Mouse (Mus musculus): Measurements from ENCODE around the gene Rfx7. TPM values are rescaled to one million over a fixed set of nuclear protein-coding genes. Genes with fewer than 3 reads are reported as not detected.

The Rfx7 gene
- total and polyA plus RNA-seq, 2 experiments from 2014 or later = 10.8 to 44.8 TPM

DNA sequence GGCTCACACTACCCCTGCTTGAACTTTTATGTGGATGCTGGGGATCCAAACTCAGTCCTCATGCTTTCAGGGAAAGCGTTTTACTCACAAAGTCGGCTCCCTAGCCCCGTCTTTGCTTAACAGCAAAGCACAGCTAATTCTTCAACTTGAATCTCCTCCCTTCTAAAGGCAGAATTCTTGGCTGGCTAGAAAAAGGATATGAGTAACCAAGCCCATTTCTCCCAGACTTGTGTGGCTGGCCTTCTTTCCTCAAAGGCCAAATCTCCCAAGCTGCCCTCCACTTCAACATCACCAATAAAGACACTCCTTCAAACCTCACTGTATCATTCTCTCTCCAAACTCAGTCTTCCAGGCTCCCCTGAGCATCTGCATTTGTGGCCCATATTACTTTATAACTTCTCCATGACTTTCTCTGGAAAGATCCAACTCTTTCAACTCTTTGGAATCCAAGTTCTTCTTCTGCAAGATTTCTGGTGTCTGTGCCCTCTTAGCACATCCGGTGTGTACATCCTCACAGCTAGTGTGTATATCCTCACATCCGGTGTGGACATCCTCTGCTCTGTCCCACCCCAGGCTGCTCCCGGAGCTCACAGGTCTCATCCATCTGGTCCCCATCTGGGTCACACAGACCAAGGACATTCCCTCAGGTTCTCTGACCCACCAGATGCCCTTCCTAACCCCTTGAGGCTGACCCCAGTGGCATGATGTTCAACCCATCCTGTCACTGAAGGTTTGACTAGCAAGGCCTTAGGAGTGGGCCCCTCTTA, 111.8 kb downstream of the Rfx7 start:
- DNase-seq (no peak), ATAC-seq (no peak)
- Histone ChIP-seq H3K27me3 (ENCODE audit: insufficient read depth, low read length) (no peaks in the 10 kb centered on the region), H3K4me2 (ENCODE audit: low read depth) (no peak overlapping the region), H3K9me3 (ENCODE audit: low read length) (no peaks in the 10 kb centered on the region), H3K4me1 (ENCODE audit: insufficient read depth) (peaks cover 10% of the 10 kb centered on the region; the same call in 1 of the 2 replicates), H3K9ac (no peak overlapping the region), H3K36me3 (ENCODE audit: insufficient read depth) (no peaks in the 10 kb centered on the region), H3K27ac (ENCODE audit: low read depth, low read length) (0 out of 2 replicates have a peak overlapping the region, but pooled peaks have one; percentile 29), H3K4me3 (ENCODE audit: low read depth, low read length) (no peak overlapping the region)
- TF ChIP-seq CTCF (IDR thresholded peaks at IDR 0.05; ENCODE audit: low read depth) = no peak
- WGBS = 87% methylated on average over 6 of the region's 6 CpGs

DNA sequence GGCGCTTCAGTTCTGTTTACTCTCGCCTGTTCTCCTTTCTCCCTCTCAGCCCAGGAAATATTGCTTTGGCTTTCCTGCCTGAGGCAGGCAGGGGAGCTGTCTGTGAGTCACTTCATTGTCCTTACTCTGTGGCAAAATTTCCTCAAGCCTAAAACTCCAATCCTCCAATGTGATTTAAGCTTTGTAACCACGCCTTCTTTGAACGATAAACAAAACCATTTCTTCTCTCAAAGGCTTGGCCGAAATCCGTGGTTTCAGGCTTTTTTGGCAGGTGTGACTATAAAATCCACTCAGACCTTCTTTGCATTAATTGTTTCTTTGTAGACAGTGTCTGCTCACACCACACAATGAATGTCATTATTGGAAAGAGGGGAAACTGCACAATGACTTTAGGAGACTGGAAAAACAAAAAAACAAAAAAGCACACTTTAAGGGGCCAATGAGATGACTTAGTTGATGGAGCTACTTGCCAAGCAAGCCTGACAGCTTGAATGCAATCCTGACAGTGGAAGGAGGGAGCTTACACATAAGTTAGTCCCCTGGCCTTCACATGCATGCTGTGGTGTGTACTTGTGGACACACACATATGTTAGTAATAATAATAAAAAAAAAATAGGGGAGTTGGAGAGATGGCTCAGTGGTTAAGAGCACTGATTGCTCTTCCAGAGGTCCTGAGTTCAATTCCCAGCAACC, 112.5 kb downstream of the Rfx7 start:
- ATAC-seq = no peak
- H3K27me3 ChIP-seq (ENCODE audit: insufficient read depth, low read length) = no peaks in the 10 kb centered on the region
- no peak for DNase-seq
- no peak overlapping the region for H3K4me3 ChIP-seq (ENCODE audit: low read depth, low read length)
- no peak overlapping the region for H3K4me2 ChIP-seq (ENCODE audit: low read depth)
- H3K4me1 ChIP-seq (ENCODE audit: insufficient read depth) = peaks cover 10% of the 10 kb centered on the region; the same call in 1 of the 2 replicates
- no peak for TF ChIP-seq CTCF (IDR thresholded peaks at IDR 0.05; ENCODE audit: low read depth)
- H3K9me3 ChIP-seq (ENCODE audit: low read length) = no peaks in the 10 kb centered on the region
- no peak overlapping the region for H3K9ac ChIP-seq
- no peaks in the 10 kb centered on the region for H3K36me3 ChIP-seq (ENCODE audit: insufficient read depth)
- WGBS = 20% methylated on average over 6 of the region's 6 CpGs
- peak overlapping the region; percentile 29; the same call in 1 of the 2 replicates for H3K27ac ChIP-seq (ENCODE audit: low read depth, low read length)

DNA sequence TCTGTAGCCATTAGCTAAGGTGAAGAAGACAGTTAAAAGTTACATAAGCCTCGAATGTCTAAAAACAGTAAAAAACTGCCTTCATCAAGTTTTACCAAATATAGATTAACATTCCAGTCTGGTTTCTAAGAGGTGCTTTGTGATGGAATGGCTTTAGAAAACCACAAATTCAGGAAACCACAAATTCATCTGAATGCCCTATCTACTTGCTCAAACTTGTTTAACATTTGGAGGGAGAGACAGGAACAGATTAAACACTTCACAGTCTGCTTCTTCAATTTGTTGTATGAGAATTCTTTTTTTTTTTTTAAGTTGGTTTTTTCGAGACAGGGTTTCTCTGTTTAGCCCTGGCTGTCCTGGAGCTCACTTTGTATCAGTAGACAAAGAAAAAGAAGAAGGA, 117.7 kb downstream of the Rfx7 start:
- Histone ChIP-seq H3K4me1 (ENCODE audit: insufficient read depth) (no peaks in the 10 kb centered on the region), H3K4me2 (ENCODE audit: low read depth) (no peak overlapping the region), H3K4me3 (ENCODE audit: low read depth, low read length) (no peak overlapping the region), H3K9me3 (ENCODE audit: low read length) (no peaks in the 10 kb centered on the region), H3K36me3 (ENCODE audit: insufficient read depth) (no peaks in the 10 kb centered on the region), H3K9ac (no peak overlapping the region), H3K27ac (ENCODE audit: low read depth, low read length) (no peak overlapping the region), H3K27me3 (ENCODE audit: insufficient read depth, low read length) (no peaks in the 10 kb centered on the region)
- no peak for TF ChIP-seq CTCF (IDR thresholded peaks at IDR 0.05; ENCODE audit: low read depth)
- 66% methylated on average over 2 of the region's 2 CpGs for WGBS
- no peak for DNase-seq
- ATAC-seq = no peak

DNA sequence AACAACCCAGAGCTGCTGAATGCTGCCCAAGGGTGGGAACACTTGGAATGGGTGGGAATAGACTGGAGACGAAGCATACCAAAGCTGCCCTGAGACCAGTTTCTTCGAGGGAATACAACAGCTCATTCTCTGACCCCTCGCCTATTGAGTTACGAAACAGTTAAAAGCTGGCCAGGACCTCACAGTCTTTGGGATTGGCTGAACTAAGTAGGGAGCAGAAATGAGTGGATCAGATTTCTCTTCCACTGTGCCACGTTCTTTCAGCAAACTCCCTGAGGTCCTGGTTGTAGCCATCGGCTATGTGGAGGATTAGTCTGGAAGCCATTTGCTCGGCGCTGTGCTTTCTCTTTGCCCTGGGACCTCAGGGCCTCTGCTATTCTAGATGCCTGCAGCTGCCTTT, 120.9 kb downstream of the Rfx7 start:
- Histone ChIP-seq H3K4me3 (ENCODE audit: low read depth, low read length) (no peak overlapping the region), H3K4me1 (ENCODE audit: insufficient read depth) (no peaks in the 10 kb centered on the region), H3K36me3 (ENCODE audit: insufficient read depth) (no peaks in the 10 kb centered on the region), H3K9me3 (ENCODE audit: low read length) (no peaks in the 10 kb centered on the region), H3K9ac (no peak overlapping the region), H3K27me3 (ENCODE audit: insufficient read depth, low read length) (no peaks in the 10 kb centered on the region), H3K27ac (ENCODE audit: low read depth, low read length) (no peak overlapping the region), H3K4me2 (ENCODE audit: low read depth) (no peak overlapping the region)
- DNase-seq (no peak), ATAC-seq (peak; percentile 50)
- no peak for TF ChIP-seq CTCF (IDR thresholded peaks at IDR 0.05; ENCODE audit: low read depth)
- 11% methylated on average over 8 of the region's 8 CpGs for WGBS

DNA sequence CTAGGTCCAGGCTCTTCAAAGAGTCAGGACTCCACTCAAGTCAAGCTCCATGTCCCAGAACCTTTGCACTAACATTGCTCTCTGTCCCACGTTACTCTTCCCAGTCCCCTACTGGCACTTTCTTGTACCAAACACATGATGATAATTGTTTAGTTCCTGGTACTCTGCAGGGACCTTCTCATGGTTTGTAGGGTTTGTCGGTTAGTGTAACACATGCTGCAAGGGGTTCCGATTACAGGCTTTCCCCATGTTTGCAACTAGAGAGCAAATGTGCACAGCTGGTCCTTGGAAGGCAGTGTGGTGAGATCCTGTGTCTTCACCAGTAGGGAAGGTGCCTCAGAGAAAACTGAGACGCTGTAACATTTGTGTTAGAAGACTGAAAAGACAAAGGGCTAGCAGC, 121.5 kb downstream of the Rfx7 start:
- WGBS = 44% methylated on average over 4 of the region's 4 CpGs
- TF ChIP-seq CTCF (IDR thresholded peaks at IDR 0.05; ENCODE audit: low read depth) = no peak
- no peak overlapping the region for H3K9ac ChIP-seq
- H3K27me3 ChIP-seq (ENCODE audit: insufficient read depth, low read length) = no peaks in the 10 kb centered on the region
- H3K4me3 ChIP-seq (ENCODE audit: low read depth, low read length) = no peak overlapping the region
- ATAC-seq (no peak), DNase-seq (no peak)
- no peaks in the 10 kb centered on the region for H3K9me3 ChIP-seq (ENCODE audit: low read length)
- H3K4me2 ChIP-seq (ENCODE audit: low read depth) = no peak overlapping the region
- H3K4me1 ChIP-seq (ENCODE audit: insufficient read depth) = no peaks in the 10 kb centered on the region
- H3K36me3 ChIP-seq (ENCODE audit: insufficient read depth) = no peaks in the 10 kb centered on the region
- no peak overlapping the region for H3K27ac ChIP-seq (ENCODE audit: low read depth, low read length)

DNA sequence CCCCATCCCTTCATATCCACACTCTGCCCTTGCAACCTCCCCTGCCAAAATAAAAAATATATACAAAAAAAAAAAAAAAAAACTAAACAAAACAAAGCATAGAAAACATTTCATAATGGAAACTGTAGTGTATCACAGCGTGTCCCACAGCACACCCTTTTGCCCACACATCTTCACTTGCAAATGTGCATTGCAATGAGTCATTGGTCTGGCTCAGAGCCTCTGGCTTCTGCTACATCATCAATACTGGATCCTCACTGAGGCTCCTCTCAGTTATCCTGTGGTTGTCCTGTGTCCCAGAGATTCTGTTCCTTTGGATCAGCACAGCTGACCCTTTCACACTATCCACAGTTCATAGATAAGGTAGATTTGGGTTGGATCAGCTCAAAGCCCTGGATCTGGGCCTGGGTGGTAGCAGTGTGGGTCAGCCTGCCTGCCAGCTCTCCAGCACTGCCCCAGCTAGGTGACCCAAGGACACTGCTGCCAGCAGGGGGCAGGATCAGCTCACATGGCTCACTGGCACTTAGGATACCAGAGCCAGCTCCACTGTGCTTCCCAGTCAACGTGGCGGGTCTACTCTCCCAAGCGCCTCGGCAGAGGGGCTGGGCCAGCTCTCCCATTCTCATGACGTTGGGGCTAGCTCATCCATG, 122.7 kb downstream of the Rfx7 start:
- ATAC-seq (0 out of 2 replicates have a peak, but pooled peaks have one; percentile 29), DNase-seq (no peak)
- Histone ChIP-seq H3K36me3 (ENCODE audit: insufficient read depth) (no peaks in the 10 kb centered on the region), H3K4me3 (ENCODE audit: low read depth, low read length) (no peak overlapping the region), H3K27ac (ENCODE audit: low read depth, low read length) (no peak overlapping the region), H3K4me2 (ENCODE audit: low read depth) (no peak overlapping the region), H3K9me3 (ENCODE audit: low read length) (no peaks in the 10 kb centered on the region), H3K27me3 (ENCODE audit: insufficient read depth, low read length) (no peaks in the 10 kb centered on the region), H3K9ac (no peak overlapping the region), H3K4me1 (ENCODE audit: insufficient read depth) (no peaks in the 10 kb centered on the region)
- TF ChIP-seq CTCF (IDR thresholded peaks at IDR 0.05; ENCODE audit: low read depth) = peak; percentile 39; the same call in 1 of the 2 replicates
- 71% methylated on average over 6 of the region's 6 CpGs for WGBS

DNA sequence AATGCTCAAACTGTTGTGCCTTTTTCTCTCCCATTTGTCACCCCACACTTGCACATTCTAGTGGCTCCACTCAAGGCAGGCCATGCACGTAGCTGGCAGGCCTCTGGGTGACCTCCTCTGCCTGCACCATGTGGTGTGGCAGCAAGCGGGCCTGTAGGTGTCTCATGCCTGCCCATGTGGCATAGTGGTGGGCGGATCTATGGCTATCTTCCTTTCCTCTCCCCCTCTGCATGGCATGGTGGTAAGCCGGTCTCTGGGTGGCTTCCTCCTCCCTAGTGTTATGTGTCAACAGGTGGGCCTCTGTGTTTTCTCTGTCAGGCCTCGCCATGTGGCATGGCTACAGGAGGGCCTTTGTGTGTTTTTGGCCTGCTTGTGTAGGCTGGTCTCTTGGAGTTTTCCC, 123.6 kb downstream of the Rfx7 start:
- H3K9ac ChIP-seq = no peak overlapping the region
- DNase-seq (no peak), ATAC-seq (no peak)
- H3K4me2 ChIP-seq (ENCODE audit: low read depth) = no peak overlapping the region
- H3K4me3 ChIP-seq (ENCODE audit: low read depth, low read length) = no peak overlapping the region
- H3K27ac ChIP-seq (ENCODE audit: low read depth, low read length) = no peak overlapping the region
- no peaks in the 10 kb centered on the region for H3K4me1 ChIP-seq (ENCODE audit: insufficient read depth)
- TF ChIP-seq CTCF (IDR thresholded peaks at IDR 0.05; ENCODE audit: low read depth) = no peak
- H3K27me3 ChIP-seq (ENCODE audit: insufficient read depth, low read length) = no peaks in the 10 kb centered on the region
- 72% methylated on average over 5 of the region's 5 CpGs for WGBS
- no peaks in the 10 kb centered on the region for H3K9me3 ChIP-seq (ENCODE audit: low read length)
- no peaks in the 10 kb centered on the region for H3K36me3 ChIP-seq (ENCODE audit: insufficient read depth)

Measured in forebrain, postnatal 0 days (tissue).